Mouse (Mus musculus): ENCODE measurements around the gene Map3k13. TPM values are rescaled to one million over a fixed set of nuclear protein-coding genes. Genes with fewer than 3 reads are reported as not detected.
"Not testable (repeated sequence)": the region's sequence is repeated elsewhere in the genome, so short reads cannot be mapped to it uniquely, and the experiment has no call there.

Map3k13 gene
- total and polyA plus RNA-seq, 2 experiments from 2014 or later = 0.33 to 1.0 TPM

DNA sequence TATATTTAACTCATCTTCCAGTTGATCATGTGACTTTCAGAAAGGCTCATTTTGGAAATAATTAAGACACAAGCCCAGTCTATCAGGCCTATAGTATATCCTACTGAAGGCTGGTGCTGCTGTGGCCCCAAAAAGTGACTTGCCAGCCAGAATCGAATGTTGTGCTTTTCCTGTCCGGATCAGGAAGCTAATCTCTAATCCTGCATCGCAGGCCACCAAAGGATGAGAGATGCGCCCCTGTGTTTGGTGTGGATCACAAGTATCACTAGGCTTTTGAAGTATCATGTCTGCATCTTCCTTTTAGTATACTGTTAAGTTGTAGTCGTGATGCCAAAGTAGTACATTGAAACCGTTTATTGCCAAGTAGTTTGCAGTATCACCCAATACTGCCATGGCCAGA is 99.7 kb downstream of the Map3k13 start:
- H3K9ac ChIP-seq (replicated peaks; ENCODE audit: low read depth, low read length) = no peak overlapping the region
- no peaks in the 10 kb centered on the region for H3K9me3 ChIP-seq (replicated peaks; ENCODE audit: control insufficient read depth, low read length)
- H3K4me2 ChIP-seq (ENCODE audit: low read depth, low read length) = no peak overlapping the region
- no peaks in the 10 kb centered on the region for H3K4me1 ChIP-seq (ENCODE audit: control insufficient read depth, insufficient read depth)
- no peak for DNase-seq (ENCODE audit: low spot score)
- 81% methylated on average over 6 of the region's 6 CpGs for WGBS
- no peak for TF ChIP-seq CTCF (IDR thresholded peaks at IDR 0.05; ENCODE audit: low read depth)
- no peak for TF ChIP-seq EP300 (IDR thresholded peaks at IDR 0.05; ENCODE audit: low read depth)
- H3K4me3 ChIP-seq (ENCODE audit: low read depth, low read length) = no peak overlapping the region
- no peak overlapping the region for H3K27ac ChIP-seq (ENCODE audit: low read depth)
- H3K36me3 ChIP-seq (replicated peaks; ENCODE audit: control insufficient read depth, insufficient read depth, low read length) = no peaks in the 10 kb centered on the region
- no peak for ATAC-seq (ENCODE audit: insufficient read depth, low read depth)
- no peaks in the 10 kb centered on the region for H3K27me3 ChIP-seq (ENCODE audit: control insufficient read depth, insufficient read depth, low read length)

DNA sequence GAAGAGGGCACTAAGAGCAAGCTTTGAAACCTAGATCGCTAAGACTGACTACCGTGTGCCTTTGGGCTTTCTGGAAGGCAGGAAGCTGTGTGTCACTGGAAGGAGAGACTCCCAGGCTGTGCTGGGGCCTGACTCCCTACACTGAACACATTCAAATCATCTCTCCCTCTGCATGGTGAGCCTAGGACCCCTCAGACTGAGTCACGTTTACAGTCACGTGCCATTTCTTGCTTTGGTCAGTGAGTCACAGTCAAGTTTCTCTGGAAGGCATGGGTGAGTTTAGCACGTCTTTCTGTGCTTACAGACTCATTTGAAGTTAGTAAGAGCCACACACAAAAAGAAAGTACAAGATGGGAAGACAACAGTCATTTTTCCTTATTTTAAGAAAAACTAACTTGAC is 107.1 kb downstream of the Map3k13 start:
- no peaks in the 10 kb centered on the region for H3K9me3 ChIP-seq (replicated peaks; ENCODE audit: control insufficient read depth, low read length)

DNA sequence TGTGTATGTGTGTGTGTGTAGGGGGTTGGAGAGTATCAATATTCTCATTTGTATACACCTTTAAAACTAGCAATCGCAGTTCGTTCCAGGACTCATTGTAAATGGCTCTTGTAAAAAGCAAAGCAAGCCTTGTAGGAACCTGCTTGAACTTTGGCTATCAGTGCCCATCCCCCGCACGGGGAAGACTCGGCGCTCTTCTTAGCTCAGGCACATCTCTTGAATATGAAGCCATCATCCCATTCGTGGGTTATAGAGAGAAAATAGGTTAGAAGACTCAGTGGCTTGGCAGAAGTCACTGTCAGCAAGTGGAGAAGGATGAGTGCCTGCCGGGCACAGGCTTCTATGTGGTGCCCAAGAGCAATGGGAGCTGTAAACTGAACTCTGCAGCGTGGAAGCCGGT is 110.5 kb downstream of the Map3k13 start:
- DNase-seq (ENCODE audit: low spot score) = no peak
- H3K36me3 ChIP-seq (replicated peaks; ENCODE audit: control insufficient read depth, insufficient read depth, low read length) = 0 out of 2 replicates have a peak, but pooled peaks cover 8% of the 10 kb centered on the region
- no peak overlapping the region for H3K4me3 ChIP-seq (ENCODE audit: low read depth, low read length)
- no peak overlapping the region for H3K27ac ChIP-seq (ENCODE audit: low read depth)
- no peaks in the 10 kb centered on the region for H3K4me1 ChIP-seq (ENCODE audit: control insufficient read depth, insufficient read depth)
- ATAC-seq (ENCODE audit: insufficient read depth, low read depth) = no peak
- H3K9ac ChIP-seq (replicated peaks; ENCODE audit: low read depth, low read length) = no peak overlapping the region
- no peak for TF ChIP-seq CTCF (IDR thresholded peaks at IDR 0.05; ENCODE audit: low read depth)
- TF ChIP-seq EP300 (IDR thresholded peaks at IDR 0.05; ENCODE audit: low read depth) = no peak
- no peaks in the 10 kb centered on the region for H3K9me3 ChIP-seq (replicated peaks; ENCODE audit: control insufficient read depth, low read length)
- WGBS = 76% methylated on average over 10 of the region's 10 CpGs
- no peaks in the 10 kb centered on the region for H3K27me3 ChIP-seq (ENCODE audit: control insufficient read depth, insufficient read depth, low read length)
- no peak overlapping the region for H3K4me2 ChIP-seq (ENCODE audit: low read depth, low read length)

More for the DNA sequence above, 107.1 kb downstream of the Map3k13 start:
- Histone ChIP-seq H3K4me2 (ENCODE audit: low read depth, low read length) (no peak overlapping the region), H3K4me3 (ENCODE audit: low read depth, low read length) (no peak overlapping the region), H3K27ac (ENCODE audit: low read depth) (no peak overlapping the region), H3K9ac (replicated peaks; ENCODE audit: low read depth, low read length) (no peak overlapping the region), H3K36me3 (replicated peaks; ENCODE audit: control insufficient read depth, insufficient read depth, low read length) (0 out of 2 replicates have a peak, but pooled peaks cover 8% of the 10 kb centered on the region), H3K27me3 (ENCODE audit: control insufficient read depth, insufficient read depth, low read length) (no peaks in the 10 kb centered on the region), H3K4me1 (ENCODE audit: control insufficient read depth, insufficient read depth) (no peaks in the 10 kb centered on the region)
- WGBS = 75% methylated on average over 5 of the region's 5 CpGs
- TF ChIP-seq CTCF (IDR thresholded peaks at IDR 0.05; ENCODE audit: low read depth) = no peak
- no peak for TF ChIP-seq EP300 (IDR thresholded peaks at IDR 0.05; ENCODE audit: low read depth)
- no peak for DNase-seq (ENCODE audit: low spot score)
- ATAC-seq (ENCODE audit: insufficient read depth, low read depth) = no peak

DNA sequence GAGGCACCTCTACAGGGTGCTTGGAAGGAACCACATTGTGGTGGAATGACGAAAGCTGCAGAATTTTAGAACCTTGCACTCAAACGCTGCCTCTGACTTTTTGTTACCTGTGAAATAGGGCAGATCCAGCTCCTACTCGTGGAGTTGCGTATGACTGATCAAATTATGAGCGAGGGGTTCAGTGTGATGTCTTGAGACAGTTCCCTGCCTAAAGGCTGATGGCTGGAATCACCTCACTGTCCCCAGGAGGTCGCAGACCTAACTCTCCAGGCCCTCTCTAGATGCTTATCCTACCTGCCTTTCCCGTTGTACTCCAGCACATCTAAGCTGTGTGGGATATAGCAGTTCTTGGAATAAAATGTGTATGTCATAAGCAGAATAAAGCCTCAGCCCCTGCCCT is 111.8 kb downstream of the Map3k13 start:
- no peak for DNase-seq (ENCODE audit: low spot score)
- Histone ChIP-seq H3K4me1 (ENCODE audit: control insufficient read depth, insufficient read depth) (no peaks in the 10 kb centered on the region), H3K36me3 (replicated peaks; ENCODE audit: control insufficient read depth, insufficient read depth, low read length) (0 out of 2 replicates have a peak, but pooled peaks cover 8% of the 10 kb centered on the region), H3K4me3 (ENCODE audit: low read depth, low read length) (no peak overlapping the region), H3K9me3 (replicated peaks; ENCODE audit: control insufficient read depth, low read length) (no peaks in the 10 kb centered on the region), H3K4me2 (ENCODE audit: low read depth, low read length) (no peak overlapping the region), H3K27me3 (ENCODE audit: control insufficient read depth, insufficient read depth, low read length) (no peaks in the 10 kb centered on the region), H3K27ac (ENCODE audit: low read depth) (no peak overlapping the region), H3K9ac (replicated peaks; ENCODE audit: low read depth, low read length) (no peak overlapping the region)
- 85% methylated on average over 7 of the region's 7 CpGs for WGBS
- ATAC-seq (ENCODE audit: insufficient read depth, low read depth) = no peak
- TF ChIP-seq CTCF (IDR thresholded peaks at IDR 0.05; ENCODE audit: low read depth) = no peak
- TF ChIP-seq EP300 (IDR thresholded peaks at IDR 0.05; ENCODE audit: low read depth) = no peak

DNA sequence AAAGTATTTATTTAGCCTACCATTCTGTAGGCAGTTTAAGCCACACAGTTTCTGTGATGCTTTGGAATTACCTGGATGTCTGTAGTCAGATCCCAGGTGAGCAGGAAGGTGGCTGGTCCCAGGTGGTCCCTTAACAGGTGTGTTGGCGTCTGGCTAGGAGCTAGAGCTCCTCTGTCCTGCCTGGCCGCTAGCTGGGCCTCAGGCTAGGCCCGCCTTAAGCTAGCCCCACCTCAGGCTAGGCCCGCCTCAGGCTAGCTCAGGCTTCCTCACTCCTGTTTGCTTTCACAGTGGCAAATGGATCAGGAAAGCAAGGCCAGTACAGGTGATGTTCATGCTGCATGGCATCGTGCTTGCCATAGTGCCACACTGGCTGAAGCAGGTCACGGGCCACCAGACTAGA is 112.8 kb downstream of the Map3k13 start:
- DNase-seq (ENCODE audit: low spot score) (no peak), ATAC-seq (ENCODE audit: insufficient read depth, low read depth) (no peak)
- TF ChIP-seq CTCF (IDR thresholded peaks at IDR 0.05; ENCODE audit: low read depth) (no peak), EP300 (IDR thresholded peaks at IDR 0.05; ENCODE audit: low read depth) (no peak)
- Histone ChIP-seq H3K27ac (ENCODE audit: low read depth) (no peak overlapping the region), H3K36me3 (replicated peaks; ENCODE audit: control insufficient read depth, insufficient read depth, low read length) (0 out of 2 replicates have a peak, but pooled peaks cover 8% of the 10 kb centered on the region), H3K9ac (replicated peaks; ENCODE audit: low read depth, low read length) (no peak overlapping the region), H3K9me3 (replicated peaks; ENCODE audit: control insufficient read depth, low read length) (no peaks in the 10 kb centered on the region), H3K4me3 (ENCODE audit: low read depth, low read length) (no peak overlapping the region), H3K27me3 (ENCODE audit: control insufficient read depth, insufficient read depth, low read length) (no peaks in the 10 kb centered on the region), H3K4me2 (ENCODE audit: low read depth, low read length) (no peak overlapping the region), H3K4me1 (ENCODE audit: control insufficient read depth, insufficient read depth) (no peaks in the 10 kb centered on the region)
- WGBS = 86% methylated on average over 6 of the region's 6 CpGs

DNA sequence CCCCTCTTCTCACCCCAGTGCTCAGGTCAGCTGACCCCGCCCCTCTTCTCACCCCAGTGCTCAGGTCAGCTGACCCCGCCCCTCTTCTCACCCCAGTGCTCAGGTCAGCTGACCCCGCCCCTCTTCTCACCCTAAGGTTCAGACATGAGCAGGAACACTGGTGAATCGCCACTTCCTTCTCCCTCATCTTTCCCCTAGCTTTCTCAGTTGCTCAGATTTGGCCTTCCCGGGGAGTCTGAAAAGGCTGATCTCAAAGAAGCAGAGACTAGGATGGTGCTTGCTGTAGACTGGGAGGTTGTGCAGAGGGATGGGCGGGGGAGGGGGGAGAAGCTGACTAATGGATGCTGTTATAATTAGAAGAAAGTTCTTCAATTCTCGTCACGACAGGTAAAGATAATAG is 114.8 kb downstream of the Map3k13 start:
- H3K27ac ChIP-seq (ENCODE audit: low read depth); DNase-seq (ENCODE audit: low spot score); H3K36me3 ChIP-seq (replicated peaks; ENCODE audit: control insufficient read depth, insufficient read depth, low read length); H3K27me3 ChIP-seq (ENCODE audit: control insufficient read depth, insufficient read depth, low read length); H3K9me3 ChIP-seq (replicated peaks; ENCODE audit: control insufficient read depth, low read length); ATAC-seq (ENCODE audit: insufficient read depth, low read depth); H3K4me1 ChIP-seq (ENCODE audit: control insufficient read depth, insufficient read depth); H3K9ac ChIP-seq (replicated peaks; ENCODE audit: low read depth, low read length); H3K4me2 ChIP-seq (ENCODE audit: low read depth, low read length); H3K4me3 ChIP-seq (ENCODE audit: low read depth, low read length): not testable (repeated sequence)
- WGBS = 53% methylated on average over 6 of the region's 8 CpGs
